Mouse (Mus musculus): ENCODE measurements at regions not wholly inside any gene's neighbourhood (a gene's known extent, or its start where the extent isn't known, plus 50 kb on each side); places are given as distances from the start of the nearest gene placed in this dataset.

- no peak for TF ChIP-seq CTCF (IDR thresholded peaks at IDR 0.05; ENCODE audit: control insufficient read depth, insufficient read depth, insufficient replicate concordance, low read depth, low read length)
- TF ChIP-seq POLR2A (IDR thresholded peaks at IDR 0.05; ENCODE audit: control insufficient read depth, low read depth, low read length), result no peak
Observed at GRCm38 (mm10) chr7:39655709-39656397, 138.3 kb downstream of the Zfp619 start.
